Mouse (Mus musculus): ENCODE results near the gene Aff1. TPM values are rescaled to one million over a fixed set of nuclear protein-coding genes. Genes with fewer than 3 reads are reported as not detected.

Aff1 gene
- polyA plus RNA-seq, 1 experiment from 2014 or later = 13.5 TPM

DNA sequence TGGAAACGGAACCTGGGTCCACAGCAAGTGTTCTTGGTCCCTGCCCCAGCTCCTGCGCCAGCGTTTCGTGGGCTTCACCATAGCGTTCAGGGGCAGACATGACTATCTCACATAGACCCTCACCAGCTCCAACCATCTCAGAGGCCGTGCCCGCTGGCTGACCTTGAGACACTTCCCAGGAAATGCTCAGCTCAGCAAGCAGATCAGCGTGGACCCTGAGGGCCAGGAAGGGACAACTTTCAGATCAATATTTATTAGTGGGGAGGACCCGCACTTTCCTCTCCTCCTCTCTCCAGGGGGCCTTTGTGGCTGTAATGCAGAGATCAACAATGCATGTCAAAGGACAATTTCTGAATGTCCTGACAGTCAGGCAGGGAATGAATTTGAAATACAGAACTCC is 27.2 kb upstream of the Aff1 start:
- ATAC-seq (replicated peaks; ENCODE audit: extremely low read depth, insufficient read depth, low FRiP score) = no peak
- Histone ChIP-seq H3K9ac (ENCODE audit: low read length) (no peak overlapping the region), H3K4me2 (ENCODE audit: low read depth, low read length) (no peak overlapping the region), H3K9me3 (replicated peaks; ENCODE audit: control insufficient read depth, low read length) (no peaks in the 10 kb centered on the region), H3K27ac (ENCODE audit: low read length) (no peak overlapping the region), H3K27me3 (ENCODE audit: control insufficient read depth, insufficient read depth, low read length) (no peaks in the 10 kb centered on the region), H3K4me3 (ENCODE audit: low read length) (no peak overlapping the region), H3K36me3 (ENCODE audit: control insufficient read depth, insufficient read depth) (no peaks in the 10 kb centered on the region), H3K4me1 (ENCODE audit: control insufficient read depth, insufficient read depth, low read length) (no peaks in the 10 kb centered on the region)
- WGBS = 75% methylated on average over 9 of the region's 9 CpGs

DNA sequence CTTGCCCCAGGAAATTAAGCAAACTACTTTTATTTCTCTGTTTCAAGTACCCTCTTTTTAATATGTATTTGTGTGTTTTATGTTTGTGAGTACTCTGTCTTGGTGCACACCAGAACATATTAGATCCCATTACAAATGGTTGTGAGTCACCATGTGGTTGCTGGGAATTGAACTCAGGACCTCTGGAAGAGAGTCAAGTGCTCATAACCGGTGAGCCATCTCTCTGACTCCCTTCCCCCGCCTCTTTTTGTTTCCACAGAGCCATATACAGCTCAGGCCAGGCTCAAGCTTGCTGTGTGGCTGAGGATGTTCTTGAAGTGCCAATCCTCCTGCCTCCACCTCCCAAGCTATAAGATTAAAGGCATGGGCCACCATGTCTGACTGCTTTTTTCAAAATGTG is 26.3 kb upstream of the Aff1 start:
- Histone ChIP-seq H3K36me3 (ENCODE audit: control insufficient read depth, insufficient read depth) (no peaks in the 10 kb centered on the region), H3K27ac (ENCODE audit: low read length) (no peak overlapping the region), H3K9ac (ENCODE audit: low read length) (no peak overlapping the region), H3K4me2 (ENCODE audit: low read depth, low read length) (no peak overlapping the region), H3K4me3 (ENCODE audit: low read length) (no peak overlapping the region), H3K9me3 (replicated peaks; ENCODE audit: control insufficient read depth, low read length) (no peaks in the 10 kb centered on the region), H3K27me3 (ENCODE audit: control insufficient read depth, insufficient read depth, low read length) (no peaks in the 10 kb centered on the region), H3K4me1 (ENCODE audit: control insufficient read depth, insufficient read depth, low read length) (no peaks in the 10 kb centered on the region)
- ATAC-seq (replicated peaks; ENCODE audit: extremely low read depth, insufficient read depth, low FRiP score) = no peak
- WGBS = 70% methylated on average over 2 of the region's 2 CpGs

DNA sequence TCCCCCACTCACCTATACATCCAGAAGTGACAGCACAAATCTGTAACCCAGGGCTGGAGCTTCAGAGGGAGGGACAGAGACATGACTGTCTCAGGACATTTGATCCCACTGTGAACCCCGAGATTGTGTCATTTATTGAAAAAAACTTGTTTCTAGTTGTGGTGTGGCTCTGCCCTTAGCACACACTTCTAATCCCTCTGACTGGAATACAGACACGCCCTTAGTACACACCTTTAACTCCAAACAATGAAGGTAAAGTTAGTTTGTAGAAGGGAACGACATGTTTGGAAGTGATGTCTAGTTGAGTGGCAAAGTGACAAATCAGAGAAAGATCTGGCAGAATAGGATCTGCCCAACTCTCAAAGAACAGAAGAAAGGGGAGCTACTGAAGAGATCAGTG is 20.3 kb upstream of the Aff1 start:
- no peaks in the 10 kb centered on the region for H3K9me3 ChIP-seq (replicated peaks; ENCODE audit: control insufficient read depth, low read length)
- no peaks in the 10 kb centered on the region for H3K27me3 ChIP-seq (ENCODE audit: control insufficient read depth, insufficient read depth, low read length)
- H3K9ac ChIP-seq (ENCODE audit: low read length) = no peak overlapping the region
- H3K4me1 ChIP-seq (ENCODE audit: control insufficient read depth, insufficient read depth, low read length) = no peaks in the 10 kb centered on the region
- H3K4me3 ChIP-seq (ENCODE audit: low read length) = no peak overlapping the region
- no peak for ATAC-seq (replicated peaks; ENCODE audit: extremely low read depth, insufficient read depth, low FRiP score)
- 68% methylated on average over 3 of the region's 3 CpGs for WGBS
- no peak overlapping the region for H3K27ac ChIP-seq (ENCODE audit: low read length)
- H3K36me3 ChIP-seq (ENCODE audit: control insufficient read depth, insufficient read depth) = no peaks in the 10 kb centered on the region
- H3K4me2 ChIP-seq (ENCODE audit: low read depth, low read length) = no peak overlapping the region

DNA sequence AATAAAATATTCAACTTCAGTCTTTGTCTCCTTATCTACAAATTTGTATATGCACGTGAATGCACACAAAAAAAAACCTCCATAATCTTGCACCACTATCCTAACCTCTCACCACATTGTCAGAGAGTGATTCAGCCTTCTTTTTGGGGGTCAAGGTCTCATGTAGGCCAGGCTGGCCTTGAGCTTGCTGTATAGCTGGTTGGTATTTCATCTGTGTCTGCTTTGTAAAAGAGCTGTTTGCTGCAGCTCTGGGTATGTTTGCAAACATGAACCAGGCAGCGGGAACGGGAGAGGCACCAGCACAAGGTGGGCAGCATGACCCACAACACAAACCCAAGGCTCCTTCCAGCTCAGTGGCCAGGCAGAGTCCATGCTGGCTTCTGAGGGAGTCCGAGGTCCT is 18.6 kb upstream of the Aff1 start:
- Histone ChIP-seq H3K4me2 (ENCODE audit: low read depth, low read length) (no peak overlapping the region), H3K36me3 (ENCODE audit: control insufficient read depth, insufficient read depth) (no peaks in the 10 kb centered on the region), H3K27me3 (ENCODE audit: control insufficient read depth, insufficient read depth, low read length) (no peaks in the 10 kb centered on the region), H3K4me1 (ENCODE audit: control insufficient read depth, insufficient read depth, low read length) (no peaks in the 10 kb centered on the region), H3K27ac (ENCODE audit: low read length) (no peak overlapping the region), H3K4me3 (ENCODE audit: low read length) (no peak overlapping the region), H3K9me3 (replicated peaks; ENCODE audit: control insufficient read depth, low read length) (no peaks in the 10 kb centered on the region), H3K9ac (ENCODE audit: low read length) (no peak overlapping the region)
- 76% methylated on average over 4 of the region's 4 CpGs for WGBS
- no peak for ATAC-seq (replicated peaks; ENCODE audit: extremely low read depth, insufficient read depth, low FRiP score)

DNA sequence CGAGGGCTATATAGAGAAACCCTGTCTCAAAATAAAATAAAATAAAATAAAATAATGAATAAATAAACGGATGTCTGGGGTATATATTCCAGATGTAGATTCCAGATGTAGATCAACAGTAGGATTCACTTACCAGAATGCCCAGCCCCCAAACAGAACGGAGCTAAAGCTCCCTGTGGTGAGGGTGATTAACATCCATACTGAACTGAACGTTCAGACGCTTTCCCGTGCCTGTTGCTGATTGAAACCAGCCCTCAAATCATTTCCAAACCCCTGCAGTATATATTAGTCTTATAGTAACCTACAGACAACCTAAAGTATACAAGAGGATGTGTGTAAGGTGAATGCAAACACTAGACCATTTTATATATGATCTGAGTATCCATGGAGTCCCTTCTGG is 17.7 kb upstream of the Aff1 start:
- Histone ChIP-seq H3K4me3 (ENCODE audit: low read length) (no peak overlapping the region), H3K4me2 (ENCODE audit: low read depth, low read length) (no peak overlapping the region), H3K4me1 (ENCODE audit: control insufficient read depth, insufficient read depth, low read length) (no peaks in the 10 kb centered on the region), H3K27me3 (ENCODE audit: control insufficient read depth, insufficient read depth, low read length) (no peaks in the 10 kb centered on the region), H3K9ac (ENCODE audit: low read length) (no peak overlapping the region), H3K9me3 (replicated peaks; ENCODE audit: control insufficient read depth, low read length) (no peaks in the 10 kb centered on the region), H3K36me3 (ENCODE audit: control insufficient read depth, insufficient read depth) (no peaks in the 10 kb centered on the region), H3K27ac (ENCODE audit: low read length) (no peak overlapping the region)
- ATAC-seq (replicated peaks; ENCODE audit: extremely low read depth, insufficient read depth, low FRiP score) = no peak
- 59% methylated on average over 6 of the region's 6 CpGs for WGBS

DNA sequence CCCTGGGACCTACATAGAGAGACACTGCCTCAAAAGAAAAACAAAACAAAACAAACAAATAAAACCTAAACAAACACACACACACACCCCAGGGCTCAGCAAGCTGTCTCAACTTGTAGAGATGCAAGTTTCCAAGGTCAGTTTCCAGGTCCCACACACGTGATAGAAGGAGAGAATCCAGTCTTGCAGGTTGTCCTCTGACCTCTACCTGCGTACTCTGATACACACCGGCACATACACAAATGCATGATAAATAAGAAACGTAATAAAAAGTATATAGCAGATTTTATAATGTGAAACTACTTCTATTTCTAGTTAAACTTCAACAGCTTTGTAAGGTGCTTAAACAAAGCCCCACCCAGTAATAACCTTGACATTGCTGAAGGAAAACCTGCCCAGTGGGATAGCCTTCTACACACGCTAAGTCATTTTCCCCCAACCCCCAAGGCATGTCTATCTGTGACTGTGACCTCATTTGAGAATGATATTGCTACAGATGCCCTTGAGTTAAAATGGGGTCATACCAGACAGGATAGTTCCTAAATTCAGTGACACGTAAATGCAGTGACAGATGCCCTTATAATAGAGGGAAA is 15.8 kb upstream of the Aff1 start:
- no peaks in the 10 kb centered on the region for H3K4me1 ChIP-seq (ENCODE audit: control insufficient read depth, insufficient read depth, low read length)
- no peak overlapping the region for H3K4me3 ChIP-seq (ENCODE audit: low read length)
- no peak overlapping the region for H3K4me2 ChIP-seq (ENCODE audit: low read depth, low read length)
- no peak for ATAC-seq (replicated peaks; ENCODE audit: extremely low read depth, insufficient read depth, low FRiP score)
- H3K36me3 ChIP-seq (ENCODE audit: control insufficient read depth, insufficient read depth) = no peaks in the 10 kb centered on the region
- no peaks in the 10 kb centered on the region for H3K9me3 ChIP-seq (replicated peaks; ENCODE audit: control insufficient read depth, low read length)
- WGBS = 81% methylated on average over 6 of the region's 6 CpGs
- no peaks in the 10 kb centered on the region for H3K27me3 ChIP-seq (ENCODE audit: control insufficient read depth, insufficient read depth, low read length)
- no peak overlapping the region for H3K27ac ChIP-seq (ENCODE audit: low read length)
- H3K9ac ChIP-seq (ENCODE audit: low read length) = no peak overlapping the region

DNA sequence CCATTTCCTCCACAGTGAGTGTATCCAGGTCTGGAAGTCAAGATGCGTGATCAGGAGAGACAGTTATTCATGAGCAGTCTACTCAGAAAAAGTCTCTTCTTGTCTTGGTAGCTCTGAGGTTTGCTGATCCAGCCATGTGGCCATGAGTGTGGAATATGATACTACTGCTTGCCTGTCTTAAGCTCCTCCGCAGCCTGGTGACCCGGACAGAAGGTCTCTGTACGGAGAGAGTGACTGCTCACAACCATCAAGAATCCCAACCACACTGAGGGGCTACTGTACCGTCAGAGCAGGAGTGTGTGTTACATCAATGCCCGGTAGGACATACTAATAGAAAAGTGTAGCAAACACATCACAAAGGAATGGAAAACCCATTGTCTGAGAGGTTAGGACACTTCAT is 14.3 kb upstream of the Aff1 start:
- no peak overlapping the region for H3K4me2 ChIP-seq (ENCODE audit: low read depth, low read length)
- 69% methylated on average over 6 of the region's 6 CpGs for WGBS
- no peaks in the 10 kb centered on the region for H3K36me3 ChIP-seq (ENCODE audit: control insufficient read depth, insufficient read depth)
- no peak for ATAC-seq (replicated peaks; ENCODE audit: extremely low read depth, insufficient read depth, low FRiP score)
- no peak overlapping the region for H3K9ac ChIP-seq (ENCODE audit: low read length)
- no peaks in the 10 kb centered on the region for H3K27me3 ChIP-seq (ENCODE audit: control insufficient read depth, insufficient read depth, low read length)
- no peaks in the 10 kb centered on the region for H3K4me1 ChIP-seq (ENCODE audit: control insufficient read depth, insufficient read depth, low read length)
- no peak overlapping the region for H3K4me3 ChIP-seq (ENCODE audit: low read length)
- no peaks in the 10 kb centered on the region for H3K9me3 ChIP-seq (replicated peaks; ENCODE audit: control insufficient read depth, low read length)
- H3K27ac ChIP-seq (ENCODE audit: low read length) = no peak overlapping the region

DNA sequence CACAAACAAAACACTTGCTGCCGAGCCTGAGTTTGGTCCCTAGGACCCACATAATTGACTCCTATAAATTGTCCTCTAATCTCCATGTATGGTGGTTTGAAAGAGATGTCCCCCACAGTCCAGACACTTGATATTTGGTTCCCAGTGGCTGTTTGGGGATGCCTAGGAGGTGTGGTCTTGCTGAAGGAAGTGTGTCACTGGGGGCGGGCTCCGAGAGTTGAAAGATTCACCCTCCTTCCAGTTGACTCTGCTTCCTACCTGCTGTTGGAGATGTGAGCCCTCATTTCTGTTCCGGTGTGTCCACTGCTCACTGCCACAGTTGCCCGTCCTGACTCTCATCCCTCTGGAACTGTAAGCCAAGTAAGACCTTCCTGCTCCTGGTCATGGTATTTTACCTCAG is 13.2 kb upstream of the Aff1 start:
- no peaks in the 10 kb centered on the region for H3K4me1 ChIP-seq (ENCODE audit: control insufficient read depth, insufficient read depth, low read length)
- no peaks in the 10 kb centered on the region for H3K36me3 ChIP-seq (ENCODE audit: control insufficient read depth, insufficient read depth)
- ATAC-seq (replicated peaks; ENCODE audit: extremely low read depth, insufficient read depth, low FRiP score) = no peak
- no peak overlapping the region for H3K4me3 ChIP-seq (ENCODE audit: low read length)
- H3K27me3 ChIP-seq (ENCODE audit: control insufficient read depth, insufficient read depth, low read length) = no peaks in the 10 kb centered on the region
- H3K9me3 ChIP-seq (replicated peaks; ENCODE audit: control insufficient read depth, low read length) = no peaks in the 10 kb centered on the region
- no peak overlapping the region for H3K27ac ChIP-seq (ENCODE audit: low read length)
- no peak overlapping the region for H3K4me2 ChIP-seq (ENCODE audit: low read depth, low read length)
- H3K9ac ChIP-seq (ENCODE audit: low read length) = no peak overlapping the region
- WGBS = 87% methylated on average over 5 of the region's 5 CpGs

DNA sequence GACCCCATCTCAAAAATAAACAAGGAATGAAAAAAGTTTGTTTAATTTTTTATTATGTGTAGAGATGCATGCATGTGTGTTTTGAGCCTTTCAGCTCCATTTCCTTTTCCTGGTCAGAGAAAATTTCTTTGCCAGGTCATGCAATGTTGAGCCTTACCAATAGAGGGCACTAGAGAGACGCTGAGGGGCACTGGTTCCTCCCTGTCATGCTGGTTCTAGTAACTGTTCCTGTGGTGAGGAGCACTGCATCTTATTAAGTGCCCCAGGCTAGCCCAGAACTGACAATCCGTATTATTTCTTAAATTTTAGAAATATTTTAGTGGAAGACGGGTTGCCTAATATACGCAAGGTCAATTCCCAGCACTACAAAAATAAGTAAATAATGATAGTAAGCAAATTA is 11.8 kb upstream of the Aff1 start:
- ATAC-seq (replicated peaks; ENCODE audit: extremely low read depth, insufficient read depth, low FRiP score) = no peak
- Histone ChIP-seq H3K4me2 (ENCODE audit: low read depth, low read length) (no peak overlapping the region), H3K9ac (ENCODE audit: low read length) (no peak overlapping the region), H3K36me3 (ENCODE audit: control insufficient read depth, insufficient read depth) (no peaks in the 10 kb centered on the region), H3K27me3 (ENCODE audit: control insufficient read depth, insufficient read depth, low read length) (no peaks in the 10 kb centered on the region), H3K9me3 (replicated peaks; ENCODE audit: control insufficient read depth, low read length) (no peaks in the 10 kb centered on the region), H3K4me1 (ENCODE audit: control insufficient read depth, insufficient read depth, low read length) (no peaks in the 10 kb centered on the region), H3K27ac (ENCODE audit: low read length) (no peak overlapping the region), H3K4me3 (ENCODE audit: low read length) (no peak overlapping the region)
- WGBS = 38% methylated on average over 4 of the region's 4 CpGs

DNA sequence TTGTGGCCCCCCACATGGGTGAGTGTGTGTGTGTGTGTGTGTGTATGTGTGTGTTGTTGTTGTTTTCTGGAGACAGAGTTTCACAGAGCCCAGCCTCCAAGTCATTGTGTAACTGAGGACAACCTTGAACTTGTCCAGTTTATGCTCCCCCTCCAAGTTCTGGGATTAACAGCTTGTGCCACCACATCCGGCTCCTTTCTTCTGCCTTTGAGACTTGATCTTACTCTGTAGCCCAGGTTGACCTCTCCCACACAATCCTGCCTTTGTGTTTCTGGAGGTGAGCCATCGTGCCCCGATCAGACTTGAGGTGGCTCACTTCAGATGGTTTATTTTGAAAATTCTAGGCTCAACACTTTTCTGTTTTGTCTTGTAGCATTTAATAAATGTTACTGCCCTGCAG is 10.3 kb upstream of the Aff1 start:
- Histone ChIP-seq H3K27ac (ENCODE audit: low read length) (no peak overlapping the region), H3K4me1 (ENCODE audit: control insufficient read depth, insufficient read depth, low read length) (no peaks in the 10 kb centered on the region), H3K27me3 (ENCODE audit: control insufficient read depth, insufficient read depth, low read length) (no peaks in the 10 kb centered on the region), H3K9ac (ENCODE audit: low read length) (no peak overlapping the region), H3K9me3 (replicated peaks; ENCODE audit: control insufficient read depth, low read length) (no peaks in the 10 kb centered on the region), H3K4me3 (ENCODE audit: low read length) (no peak overlapping the region), H3K36me3 (ENCODE audit: control insufficient read depth, insufficient read depth) (no peaks in the 10 kb centered on the region), H3K4me2 (ENCODE audit: low read depth, low read length) (no peak overlapping the region)
- 77% methylated on average over 3 of the region's 3 CpGs for WGBS
- ATAC-seq (replicated peaks; ENCODE audit: extremely low read depth, insufficient read depth, low FRiP score) = no peak
